Mouse (Mus musculus): ENCODE results near the gene Ntrk2. TPM values are rescaled to one million over a fixed set of nuclear protein-coding genes. Genes with fewer than 3 reads are reported as not detected.
A peak's percentile ranks its signal among the peaks of the same experiment; 100 is the strongest.

Ntrk2 gene
- polyA plus RNA-seq, 1 experiment from 2014 or later: 137 TPM

DNA sequence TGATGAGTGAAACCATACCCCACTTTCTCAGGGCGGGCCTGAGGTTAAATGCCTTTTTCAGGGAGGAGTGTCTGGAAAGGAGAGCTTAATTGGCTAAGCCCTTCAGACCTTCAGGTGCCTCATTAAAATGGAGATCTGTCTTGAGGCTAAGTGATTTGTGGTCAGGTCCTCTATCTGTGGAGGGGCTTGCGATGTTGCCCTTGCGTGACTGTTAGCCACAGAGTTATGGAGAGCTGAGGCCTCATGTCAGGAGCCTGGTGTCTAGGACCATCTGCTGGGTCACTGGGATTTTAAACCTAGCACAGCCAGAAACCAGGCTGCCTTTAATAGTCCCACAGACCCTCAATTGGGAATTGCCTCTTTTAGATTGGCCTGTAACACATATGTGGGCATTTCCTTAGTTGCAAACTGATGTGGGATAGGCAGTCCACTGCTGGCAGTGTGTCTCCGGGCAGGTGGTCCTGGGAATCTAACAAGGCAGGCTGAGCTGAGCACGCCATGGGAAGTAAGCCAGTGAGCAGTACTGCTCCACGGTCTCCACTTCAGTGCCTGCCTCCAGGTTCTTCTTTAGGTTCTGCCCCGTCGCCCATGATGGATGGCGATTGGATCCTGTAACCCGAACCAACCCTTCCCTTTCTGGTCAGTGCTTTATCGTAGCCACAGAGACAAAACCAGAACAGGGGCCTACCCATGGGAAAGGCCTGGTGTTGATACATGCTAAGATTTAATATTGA, 152.0 kb downstream of the Ntrk2 start:
- Histone ChIP-seq H3K4me3 (ENCODE audit: low read depth, low read length) (no peak overlapping the region), H3K4me2 (ENCODE audit: low read depth, low read length) (no peak overlapping the region), H3K27me3 (ENCODE audit: control insufficient read depth, insufficient read depth, low read length) (no peaks in the 10 kb centered on the region), H3K4me1 (ENCODE audit: control insufficient read depth, insufficient read depth, low read length) (peaks cover 3% of the 10 kb centered on the region; the same call in 1 of the 2 replicates), H3K9me3 (ENCODE audit: control insufficient read depth, low read length) (no peaks in the 10 kb centered on the region), H3K9ac (replicated peaks; ENCODE audit: low read depth, low read length) (no peak overlapping the region), H3K36me3 (ENCODE audit: control insufficient read depth, insufficient read depth, low read length) (no peaks in the 10 kb centered on the region), H3K27ac (ENCODE audit: low read depth, low read length) (no peak overlapping the region)
- 63% methylated on average over 11 of the region's 11 CpGs for WGBS
- no peak for ATAC-seq (ENCODE audit: low read depth)

DNA sequence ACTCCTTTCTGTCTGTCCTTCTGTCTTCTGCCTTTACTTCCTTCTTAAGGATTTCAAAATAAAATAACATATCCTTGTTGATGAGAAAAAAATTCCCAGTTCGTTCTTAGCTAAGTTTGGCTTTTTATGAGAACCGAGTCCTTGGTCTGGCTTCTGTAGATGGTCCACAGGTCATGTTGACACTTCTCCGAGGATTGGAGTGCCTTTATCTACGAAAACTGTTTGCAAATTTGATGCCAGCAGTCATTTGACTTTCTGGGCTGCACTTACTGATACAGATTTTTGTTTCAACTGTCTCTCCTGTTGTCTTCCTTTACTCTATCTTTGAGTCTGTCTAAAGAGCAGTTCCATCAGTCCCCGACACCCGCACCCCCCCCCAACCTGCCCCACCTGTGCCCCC, 154.0 kb downstream of the Ntrk2 start:
- no peak overlapping the region for H3K27ac ChIP-seq (ENCODE audit: low read depth, low read length)
- H3K27me3 ChIP-seq (ENCODE audit: control insufficient read depth, insufficient read depth, low read length): no peaks in the 10 kb centered on the region
- H3K4me3 ChIP-seq (ENCODE audit: low read depth, low read length): no peak overlapping the region
- no peaks in the 10 kb centered on the region for H3K36me3 ChIP-seq (ENCODE audit: control insufficient read depth, insufficient read depth, low read length)
- 91% methylated on average over 6 of the region's 6 CpGs for WGBS
- H3K9me3 ChIP-seq (ENCODE audit: control insufficient read depth, low read length): no peaks in the 10 kb centered on the region
- no peak for ATAC-seq (ENCODE audit: low read depth)
- peaks cover 15% of the 10 kb centered on the region for H3K4me1 ChIP-seq (ENCODE audit: control insufficient read depth, insufficient read depth, low read length)
- H3K4me2 ChIP-seq (ENCODE audit: low read depth, low read length): no peak overlapping the region
- no peak overlapping the region for H3K9ac ChIP-seq (replicated peaks; ENCODE audit: low read depth, low read length)

DNA sequence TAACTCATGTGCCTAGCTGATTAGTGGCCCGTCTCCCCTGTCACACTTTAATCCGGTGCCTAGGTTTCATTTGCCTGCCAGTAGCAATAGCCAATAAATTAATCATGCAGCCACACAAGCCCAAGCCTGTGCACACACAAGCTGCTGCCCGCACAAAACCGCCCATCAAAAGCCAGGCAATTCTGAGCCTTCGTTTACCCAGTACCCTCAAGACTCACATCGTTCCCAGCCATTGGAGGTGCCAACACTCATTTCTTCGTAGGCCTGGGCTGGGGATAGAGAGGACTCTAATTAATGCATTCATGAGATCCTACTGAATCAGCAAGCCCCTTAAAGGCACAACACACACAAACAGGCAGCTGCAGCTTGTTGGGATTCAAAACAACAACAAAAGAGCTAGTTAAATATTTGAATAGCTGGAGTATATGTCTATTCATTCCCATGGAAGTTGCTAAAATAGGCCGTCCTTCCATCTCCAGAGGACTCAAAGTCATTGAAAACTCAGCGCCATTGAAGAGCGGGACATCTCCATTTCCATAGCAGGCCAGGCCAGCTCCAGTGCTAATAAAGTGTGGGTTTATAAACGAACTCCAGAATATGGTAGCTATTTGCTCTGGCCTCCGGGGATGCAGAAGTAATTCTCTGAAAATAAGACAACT, 158.5 kb downstream of the Ntrk2 start:
- 24% methylated on average over 12 of the region's 12 CpGs for WGBS
- H3K27ac ChIP-seq (ENCODE audit: low read depth, low read length): peak overlapping the region; percentile 24
- H3K36me3 ChIP-seq (ENCODE audit: control insufficient read depth, insufficient read depth, low read length): no peaks in the 10 kb centered on the region
- no peak overlapping the region for H3K9ac ChIP-seq (replicated peaks; ENCODE audit: low read depth, low read length)
- ATAC-seq (ENCODE audit: low read depth): peak; percentile 73
- H3K4me3 ChIP-seq (ENCODE audit: low read depth, low read length): no peak overlapping the region
- H3K4me1 ChIP-seq (ENCODE audit: control insufficient read depth, insufficient read depth, low read length): peaks cover 13% of the 10 kb centered on the region
- no peaks in the 10 kb centered on the region for H3K27me3 ChIP-seq (ENCODE audit: control insufficient read depth, insufficient read depth, low read length)
- no peak overlapping the region for H3K4me2 ChIP-seq (ENCODE audit: low read depth, low read length)
- no peaks in the 10 kb centered on the region for H3K9me3 ChIP-seq (ENCODE audit: control insufficient read depth, low read length)

DNA sequence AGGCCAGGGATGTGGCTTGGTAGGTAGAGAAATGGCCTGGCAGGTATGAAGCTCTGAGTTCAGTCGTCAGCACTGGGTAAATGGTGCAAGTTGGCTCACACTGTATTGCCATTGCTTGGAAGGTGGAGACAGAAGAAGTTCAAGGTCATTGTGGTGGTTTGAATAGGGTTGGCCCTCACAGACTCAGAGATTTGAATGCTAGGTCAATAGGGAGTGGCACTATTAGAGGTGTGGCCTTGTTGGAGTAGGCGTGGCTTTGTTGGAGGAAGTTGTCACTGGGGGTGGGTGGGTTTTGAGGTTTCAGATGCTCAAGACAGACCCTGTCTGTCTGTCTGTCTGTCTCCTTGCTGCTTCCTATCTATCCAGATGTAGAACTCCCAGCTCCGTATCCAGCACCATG, 159.5 kb downstream of the Ntrk2 start:
- Histone ChIP-seq H3K4me2 (ENCODE audit: low read depth, low read length) (no peak overlapping the region), H3K9ac (replicated peaks; ENCODE audit: low read depth, low read length) (no peak overlapping the region), H3K4me1 (ENCODE audit: control insufficient read depth, insufficient read depth, low read length) (peaks cover 13% of the 10 kb centered on the region), H3K36me3 (ENCODE audit: control insufficient read depth, insufficient read depth, low read length) (no peaks in the 10 kb centered on the region), H3K27ac (ENCODE audit: low read depth, low read length) (no peak overlapping the region), H3K4me3 (ENCODE audit: low read depth, low read length) (no peak overlapping the region), H3K9me3 (ENCODE audit: control insufficient read depth, low read length) (no peaks in the 10 kb centered on the region), H3K27me3 (ENCODE audit: control insufficient read depth, insufficient read depth, low read length) (no peaks in the 10 kb centered on the region)
- WGBS: 97% methylated on average over 3 of the region's 3 CpGs
- ATAC-seq (ENCODE audit: low read depth): no peak

DNA sequence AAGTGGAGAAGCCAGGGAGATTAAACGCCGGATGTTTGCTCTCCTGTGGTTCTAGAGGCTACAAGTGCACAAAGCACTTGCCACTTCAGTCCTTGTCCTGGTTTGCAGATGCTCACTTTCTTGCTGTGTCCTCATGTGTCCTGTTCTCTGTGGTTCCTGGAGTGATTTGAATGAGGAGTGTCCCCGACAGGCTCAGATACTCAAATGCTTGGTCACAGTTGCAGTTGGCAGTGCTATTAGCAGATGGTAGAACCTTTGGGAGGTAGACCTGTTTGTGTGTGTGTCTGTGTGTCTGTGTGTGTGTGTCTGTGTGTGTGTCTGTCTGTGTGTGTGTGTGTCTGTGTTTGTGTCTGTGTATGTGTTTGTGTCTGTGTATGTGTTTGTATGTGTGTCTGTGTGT, 160.1 kb downstream of the Ntrk2 start:
- Histone ChIP-seq H3K36me3 (ENCODE audit: control insufficient read depth, insufficient read depth, low read length) (no peaks in the 10 kb centered on the region), H3K27me3 (ENCODE audit: control insufficient read depth, insufficient read depth, low read length) (no peaks in the 10 kb centered on the region), H3K4me2 (ENCODE audit: low read depth, low read length) (no peak overlapping the region), H3K9me3 (ENCODE audit: control insufficient read depth, low read length) (no peaks in the 10 kb centered on the region), H3K4me1 (ENCODE audit: control insufficient read depth, insufficient read depth, low read length) (peaks cover 16% of the 10 kb centered on the region), H3K9ac (replicated peaks; ENCODE audit: low read depth, low read length) (no peak overlapping the region), H3K27ac (ENCODE audit: low read depth, low read length) (no peak overlapping the region), H3K4me3 (ENCODE audit: low read depth, low read length) (no peak overlapping the region)
- WGBS: 79% methylated on average over 3 of the region's 3 CpGs
- ATAC-seq (ENCODE audit: low read depth): no peak

DNA sequence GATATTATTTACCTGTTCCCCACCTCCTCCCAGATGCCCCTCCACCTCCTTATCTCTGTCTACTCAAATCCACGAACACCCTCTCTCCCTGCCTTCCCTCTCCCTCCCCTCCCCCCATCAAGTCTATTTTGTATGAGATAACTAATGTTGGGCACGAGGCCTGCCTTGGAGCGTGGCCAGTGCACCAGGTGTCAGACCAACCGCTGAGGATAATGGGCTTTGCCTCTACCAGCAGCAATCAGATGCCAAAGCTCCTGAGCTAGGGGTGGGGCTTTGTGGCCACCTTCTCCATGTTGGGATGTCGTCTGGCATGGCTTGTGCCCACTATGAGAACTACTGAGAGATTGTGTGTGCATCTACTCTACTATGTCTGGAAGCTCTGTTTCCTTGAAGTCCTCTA, 161.8 kb downstream of the Ntrk2 start:
- Histone ChIP-seq H3K4me1 (ENCODE audit: control insufficient read depth, insufficient read depth, low read length) (peaks cover 19% of the 10 kb centered on the region), H3K27me3 (ENCODE audit: control insufficient read depth, insufficient read depth, low read length) (no peaks in the 10 kb centered on the region), H3K36me3 (ENCODE audit: control insufficient read depth, insufficient read depth, low read length) (no peaks in the 10 kb centered on the region), H3K4me3 (ENCODE audit: low read depth, low read length) (no peak overlapping the region), H3K27ac (ENCODE audit: low read depth, low read length) (no peak overlapping the region), H3K9ac (replicated peaks; ENCODE audit: low read depth, low read length) (no peak overlapping the region), H3K9me3 (ENCODE audit: control insufficient read depth, low read length) (no peaks in the 10 kb centered on the region), H3K4me2 (ENCODE audit: low read depth, low read length) (no peak overlapping the region)
- ATAC-seq (ENCODE audit: low read depth): no peak
- 43% methylated on average over 5 of the region's 5 CpGs for WGBS

DNA sequence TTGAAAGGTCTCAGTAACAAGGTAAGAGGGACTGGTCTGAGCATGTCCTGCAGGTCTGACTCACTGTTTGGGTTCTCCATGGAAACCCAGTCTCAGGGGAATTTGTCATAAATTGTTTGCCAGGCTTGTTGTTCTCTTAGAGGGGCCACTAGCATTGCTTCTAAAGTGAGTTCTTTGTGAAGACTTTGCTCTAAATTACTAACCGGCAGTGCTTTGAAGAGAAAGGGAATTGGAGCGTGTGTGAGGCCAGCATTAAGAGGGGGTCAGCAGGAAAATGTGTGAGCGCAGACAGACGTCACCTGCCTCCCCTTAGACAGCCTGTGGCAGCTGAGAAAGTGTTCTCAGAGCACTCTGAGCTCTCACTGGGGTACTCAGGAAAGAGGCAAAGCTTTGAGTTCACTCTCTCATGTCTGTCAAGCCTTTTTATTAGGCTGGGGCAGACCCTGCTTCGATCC, 165.1 kb downstream of the Ntrk2 start:
- Histone ChIP-seq H3K27me3 (ENCODE audit: control insufficient read depth, insufficient read depth, low read length) (no peaks in the 10 kb centered on the region), H3K9ac (replicated peaks; ENCODE audit: low read depth, low read length) (no peak overlapping the region), H3K27ac (ENCODE audit: low read depth, low read length) (no peak overlapping the region), H3K4me2 (ENCODE audit: low read depth, low read length) (no peak overlapping the region), H3K9me3 (ENCODE audit: control insufficient read depth, low read length) (no peaks in the 10 kb centered on the region), H3K4me1 (ENCODE audit: control insufficient read depth, insufficient read depth, low read length) (0 out of 2 replicates have a peak, but pooled peaks cover 7% of the 10 kb centered on the region), H3K4me3 (ENCODE audit: low read depth, low read length) (no peak overlapping the region), H3K36me3 (ENCODE audit: control insufficient read depth, insufficient read depth, low read length) (no peaks in the 10 kb centered on the region)
- WGBS: 7% methylated on average over 5 of the region's 5 CpGs
- no peak for ATAC-seq (ENCODE audit: low read depth)

DNA sequence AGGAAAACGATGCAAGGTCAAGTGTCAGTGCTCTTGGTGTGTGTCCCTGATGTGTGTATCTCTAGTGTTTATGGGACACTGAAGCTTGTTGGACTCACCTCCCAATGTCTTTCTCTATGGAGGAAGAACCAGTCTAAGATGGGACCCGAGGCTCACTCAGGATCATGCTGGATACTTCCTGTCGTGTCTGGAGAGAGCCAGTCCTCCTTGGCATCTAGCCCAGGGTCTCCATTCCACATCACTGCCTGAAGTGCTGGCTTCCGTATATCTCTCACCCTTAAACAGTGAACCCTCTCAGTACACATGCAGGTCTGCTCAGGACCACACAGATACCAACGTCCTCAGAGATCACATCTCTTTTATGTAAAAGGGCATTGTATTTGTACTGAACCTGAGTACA, 166.1 kb downstream of the Ntrk2 start:
- ATAC-seq (ENCODE audit: low read depth): 0 out of 2 replicates have a peak, but pooled peaks have one; percentile 22
- Histone ChIP-seq H3K36me3 (ENCODE audit: control insufficient read depth, insufficient read depth, low read length) (no peaks in the 10 kb centered on the region), H3K4me1 (ENCODE audit: control insufficient read depth, insufficient read depth, low read length) (0 out of 2 replicates have a peak, but pooled peaks cover 7% of the 10 kb centered on the region), H3K27me3 (ENCODE audit: control insufficient read depth, insufficient read depth, low read length) (no peaks in the 10 kb centered on the region), H3K9ac (replicated peaks; ENCODE audit: low read depth, low read length) (no peak overlapping the region), H3K27ac (ENCODE audit: low read depth, low read length) (no peak overlapping the region; the same call in 1 of the 2 replicates), H3K4me3 (ENCODE audit: low read depth, low read length) (no peak overlapping the region), H3K9me3 (ENCODE audit: control insufficient read depth, low read length) (no peaks in the 10 kb centered on the region), H3K4me2 (ENCODE audit: low read depth, low read length) (no peak overlapping the region)
- WGBS: 59% methylated on average over 5 of the region's 5 CpGs

DNA sequence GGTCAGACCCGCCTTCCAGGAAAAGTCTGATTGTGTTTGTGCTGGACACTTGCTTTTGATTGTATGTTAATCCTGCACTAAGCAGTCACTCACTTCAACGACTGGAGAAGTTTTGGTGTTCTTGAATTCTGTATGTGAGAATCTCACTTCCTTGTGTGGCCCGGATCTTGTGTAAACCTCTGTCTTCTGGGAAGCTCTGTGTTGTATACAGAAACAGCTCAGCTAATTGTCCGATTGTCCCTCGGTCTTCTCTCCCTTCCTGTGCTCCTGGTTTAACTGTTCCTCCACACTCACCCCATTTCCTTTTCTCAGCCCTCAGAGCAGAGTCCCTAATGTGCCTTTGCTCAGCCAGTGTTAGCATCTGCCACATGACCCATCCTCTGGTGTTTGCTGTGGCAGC, 190.1 kb downstream of the Ntrk2 start:
- no peaks in the 10 kb centered on the region for H3K9me3 ChIP-seq (ENCODE audit: control insufficient read depth, low read length)
- no peak overlapping the region for H3K9ac ChIP-seq (replicated peaks; ENCODE audit: low read depth, low read length)
- H3K27ac ChIP-seq (ENCODE audit: low read depth, low read length): no peak overlapping the region
- no peaks in the 10 kb centered on the region for H3K27me3 ChIP-seq (ENCODE audit: control insufficient read depth, insufficient read depth, low read length)
- no peak overlapping the region for H3K4me3 ChIP-seq (ENCODE audit: low read depth, low read length)
- no peaks in the 10 kb centered on the region for H3K36me3 ChIP-seq (ENCODE audit: control insufficient read depth, insufficient read depth, low read length)
- no peaks in the 10 kb centered on the region for H3K4me1 ChIP-seq (ENCODE audit: control insufficient read depth, insufficient read depth, low read length)
- ATAC-seq (ENCODE audit: low read depth): no peak
- H3K4me2 ChIP-seq (ENCODE audit: low read depth, low read length): no peak overlapping the region
- WGBS: 79% methylated on average over 5 of the region's 5 CpGs
